Mouse (Mus musculus) testis, adult 2 months (tissue): Measurements from ENCODE around the gene Tcerg1l. TPM values are rescaled to one million over a fixed set of nuclear protein-coding genes. Genes with fewer than 3 reads are reported as not detected.

ENCODE experiments used
- H3K27ac ChIP-seq: fragments of 200-500 bp; 2 replicates; pipeline ENCODE4 v1.5.1; 2012; ENCODE audit warnings: low read depth, low read length; ENCODE audit not compliant: control insufficient read depth, insufficient read depth
- H3K27me3 ChIP-seq: fragments of 200-500 bp; 2 replicates; pipeline ENCODE4 v1.6.1; 2012; ENCODE audit warnings: mild to moderate bottlenecking, low read length, moderate library complexity; ENCODE audit not compliant: control insufficient read depth, insufficient read depth
- H3K36me3 ChIP-seq: fragments of 200-500 bp; 2 replicates; pipeline ENCODE4 v1.6.1; 2012; ENCODE audit warnings: mild to moderate bottlenecking, low read length; ENCODE audit not compliant: control insufficient read depth, insufficient read depth
- H3K4me1 ChIP-seq: fragments of 200-500 bp; 2 replicates; pipeline ENCODE4 v1.6.1; 2012; ENCODE audit warnings: low read length; ENCODE audit not compliant: control insufficient read depth, insufficient read depth
- H3K4me3 ChIP-seq: fragments of 200-500 bp; 2 replicates; pipeline ENCODE4 v1.5.1; 2012; ENCODE audit warnings: low read depth, mild to moderate bottlenecking, low read length, moderate library complexity, mixed read lengths; ENCODE audit not compliant: control insufficient read depth
- CTCF ChIP-seq: fragments of 200-500 bp; IDR thresholded peaks from 2 replicates; pipeline ENCODE4 v1.5.1; 2012; ENCODE audit warnings: low read depth, mild to moderate bottlenecking, inconsistent platforms, low read length, moderate library complexity; ENCODE audit not compliant: control insufficient read depth, insufficient read depth, insufficient replicate concordance
- POLR2A ChIP-seq: fragments of 200-500 bp; IDR thresholded peaks from 2 replicates; pipeline ENCODE4 v1.6.1; 2012; ENCODE audit warnings: low read depth, mild to moderate bottlenecking, inconsistent platforms, low read length, moderate library complexity; ENCODE audit not compliant: control insufficient read depth
- polyA plus RNA-seq: library from polyadenylated mRNA; depleted of rRNA; stranded (reverse); fragments of >200 nt; gene quantifications from 2 replicates; pipeline ENCODE4 v1.2.3, GENCODE M21; 2012

Tcerg1l gene
- polyA plus RNA-seq, 1 experiment, result 1.2 TPM

DNA sequence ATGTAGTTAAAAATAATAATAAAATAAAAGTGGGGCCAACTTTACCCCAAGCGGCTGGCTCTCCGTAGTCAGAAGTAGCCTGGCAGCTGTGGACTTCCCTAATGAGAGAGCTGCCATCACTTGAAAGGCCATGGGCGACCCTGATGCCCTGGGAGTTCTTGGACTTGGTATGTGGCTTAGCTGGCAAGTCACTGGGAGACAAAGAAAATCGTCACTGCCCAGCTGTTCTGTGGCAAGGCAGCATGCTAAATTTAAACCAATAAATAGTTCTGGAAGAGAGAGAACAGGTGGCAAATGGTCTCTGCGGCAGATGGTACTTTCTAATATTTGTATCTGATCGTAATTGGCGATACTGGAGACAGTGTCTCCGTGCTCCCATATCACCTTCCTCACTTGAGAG, 40.1 kb downstream of the Tcerg1l start:
- no peak for TF ChIP-seq POLR2A
- TF ChIP-seq CTCF, result no peak
- H3K27me3 ChIP-seq, result no peaks in the 10 kb centered on the region
- no peaks in the 10 kb centered on the region for H3K36me3 ChIP-seq
- H3K4me3 ChIP-seq, result no peak overlapping the region
- H3K4me1 ChIP-seq, result no peaks in the 10 kb centered on the region
- H3K27ac ChIP-seq, result no peak overlapping the region

DNA sequence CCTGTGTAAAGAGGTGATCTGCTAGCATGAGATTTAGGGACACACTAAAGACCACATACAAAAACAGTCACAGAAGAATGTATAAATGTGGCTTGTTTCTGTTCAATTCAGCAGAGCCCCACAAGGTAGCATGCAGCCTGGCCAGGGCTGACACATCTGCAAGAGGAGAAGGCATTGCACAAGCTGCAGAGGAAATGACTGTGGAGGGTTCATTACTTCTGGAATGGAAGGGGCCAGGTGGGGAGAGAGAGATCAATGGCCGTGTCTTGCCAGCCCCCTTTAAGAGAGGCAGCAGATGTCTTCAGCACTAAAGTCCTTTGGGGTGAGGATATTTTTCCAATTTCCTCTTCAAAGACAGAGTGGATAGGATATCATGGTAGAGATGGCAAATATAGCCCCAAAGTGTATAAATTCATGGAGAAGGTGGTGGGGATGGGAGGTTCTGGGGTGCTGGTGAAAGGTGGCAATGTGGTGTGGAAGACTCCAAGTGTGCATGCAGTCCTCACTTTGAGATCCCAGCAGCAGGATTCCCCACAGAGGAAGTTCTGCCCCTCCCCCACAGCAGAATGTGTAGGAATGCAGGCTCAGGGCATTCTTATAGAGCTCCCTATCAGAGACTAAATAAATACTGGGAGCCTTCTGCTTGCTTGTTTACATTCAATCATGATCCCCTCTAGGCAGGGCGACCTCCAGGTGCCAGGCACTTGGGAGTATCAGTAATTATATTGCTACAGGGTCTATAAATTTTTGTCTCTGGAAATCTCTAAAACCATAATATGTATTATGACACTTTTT, 40.7 kb downstream of the Tcerg1l start:
- H3K4me3 ChIP-seq, result no peak overlapping the region
- no peaks in the 10 kb centered on the region for H3K36me3 ChIP-seq
- TF ChIP-seq CTCF, result no peak
- no peak for TF ChIP-seq POLR2A
- no peaks in the 10 kb centered on the region for H3K27me3 ChIP-seq
- H3K27ac ChIP-seq, result no peak overlapping the region
- no peaks in the 10 kb centered on the region for H3K4me1 ChIP-seq

DNA sequence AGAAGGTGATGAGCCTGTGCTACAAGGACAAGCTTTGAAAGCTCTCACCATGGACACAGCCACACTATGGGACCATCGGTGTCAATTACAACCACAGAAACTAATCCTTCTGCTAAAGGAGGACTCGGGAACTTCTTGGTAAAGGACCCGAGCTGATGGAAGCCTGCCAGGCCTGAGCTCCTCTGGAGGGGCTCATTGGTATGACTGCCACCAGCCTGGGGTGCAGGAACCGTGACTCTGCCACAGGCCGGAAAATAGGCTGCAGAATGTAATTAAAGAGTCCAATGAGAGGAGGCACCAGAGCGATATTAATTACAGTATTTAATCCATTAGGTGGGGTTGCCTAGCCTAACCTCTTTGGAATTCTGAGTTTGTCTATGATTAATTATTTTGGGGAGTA, 52.1 kb downstream of the Tcerg1l start:
- Histone ChIP-seq H3K4me1 (no peaks in the 10 kb centered on the region), H3K4me3 (no peak overlapping the region), H3K27ac (no peak overlapping the region), H3K36me3 (no peaks in the 10 kb centered on the region), H3K27me3 (no peaks in the 10 kb centered on the region)
- TF ChIP-seq POLR2A, result no peak
- TF ChIP-seq CTCF, result no peak

DNA sequence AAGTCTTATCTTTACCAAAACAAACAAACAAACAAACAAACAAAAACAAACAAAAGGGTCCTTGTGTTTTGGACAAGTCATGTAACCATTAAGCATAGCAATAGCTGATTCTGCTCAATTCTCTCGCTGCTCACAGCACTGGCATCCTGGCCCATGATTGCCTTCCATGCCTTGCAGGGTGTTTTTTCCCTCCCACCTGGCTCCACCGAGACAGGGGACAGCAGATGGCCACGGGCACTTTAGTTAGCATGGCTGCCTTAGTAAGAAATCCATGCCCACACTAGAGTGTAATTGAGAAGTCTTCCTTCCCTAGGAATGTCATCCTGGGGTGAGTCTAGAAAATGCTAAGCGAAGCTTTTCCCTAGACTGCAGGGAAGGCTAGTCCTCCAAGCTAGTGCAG, 59.1 kb downstream of the Tcerg1l start:
- Histone ChIP-seq H3K27me3 (no peaks in the 10 kb centered on the region), H3K27ac (no peak overlapping the region), H3K36me3 (no peaks in the 10 kb centered on the region), H3K4me3 (no peak overlapping the region), H3K4me1 (no peaks in the 10 kb centered on the region)
- TF ChIP-seq POLR2A (no peak), CTCF (no peak)

DNA sequence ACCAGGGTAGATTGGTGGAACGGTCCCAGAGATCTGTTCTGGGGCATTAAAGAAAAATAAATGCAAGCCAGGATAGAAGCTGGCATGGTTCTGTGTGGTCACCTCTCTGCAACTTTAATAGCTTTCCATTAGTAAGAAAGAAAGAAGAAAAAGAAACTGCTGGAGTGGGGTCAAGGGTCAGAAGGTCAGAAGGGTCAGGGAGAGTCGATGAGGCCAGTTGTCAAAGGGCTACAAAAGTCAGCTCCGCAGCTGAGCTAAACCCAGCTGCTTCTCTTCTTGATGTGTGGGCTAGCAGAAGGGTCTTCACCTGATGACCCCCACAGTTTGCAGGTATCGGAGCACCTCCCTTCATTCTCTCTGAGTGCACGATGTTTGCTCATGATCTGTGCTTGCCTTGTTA, 59.6 kb downstream of the Tcerg1l start:
- Histone ChIP-seq H3K27me3 (no peaks in the 10 kb centered on the region), H3K36me3 (no peaks in the 10 kb centered on the region), H3K27ac (no peak overlapping the region), H3K4me3 (no peak overlapping the region), H3K4me1 (no peaks in the 10 kb centered on the region)
- no peak for TF ChIP-seq POLR2A
- TF ChIP-seq CTCF, result no peak

DNA sequence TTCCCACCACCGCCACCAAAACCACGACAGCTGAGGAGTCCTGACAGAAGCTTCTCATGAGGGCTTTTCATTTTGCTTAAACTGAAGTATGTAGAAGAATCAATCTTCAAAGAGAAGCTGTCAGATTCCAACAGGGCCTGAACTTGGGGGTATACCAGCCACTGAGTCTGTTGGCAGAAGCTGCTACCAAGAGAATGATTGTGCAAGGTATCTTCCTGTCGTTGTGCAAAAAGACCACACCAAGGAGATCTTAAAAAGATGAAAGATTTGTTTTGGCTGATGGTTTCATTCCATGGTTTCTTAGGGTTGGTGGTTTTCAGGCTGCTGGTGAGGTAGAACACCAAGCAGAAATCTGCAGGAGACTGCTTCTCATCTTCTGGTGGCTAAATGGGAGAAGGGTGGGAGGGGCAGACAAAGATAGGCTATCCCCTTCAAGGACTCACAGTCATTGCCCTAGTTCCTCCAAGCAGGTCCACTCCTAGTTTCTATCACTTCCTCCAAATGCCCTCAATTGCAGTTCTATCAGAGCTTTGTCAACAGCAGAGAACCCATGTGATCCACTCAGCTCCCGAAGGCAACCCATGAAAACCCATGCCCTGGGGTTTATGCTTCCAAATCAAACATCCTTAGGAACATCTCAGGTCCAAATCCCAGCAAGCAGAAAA, 64.9 kb downstream of the Tcerg1l start:
- TF ChIP-seq POLR2A (no peak), CTCF (no peak)
- Histone ChIP-seq H3K4me1 (no peaks in the 10 kb centered on the region), H3K4me3 (no peak overlapping the region), H3K27me3 (no peaks in the 10 kb centered on the region), H3K27ac (no peak overlapping the region), H3K36me3 (no peaks in the 10 kb centered on the region)

DNA sequence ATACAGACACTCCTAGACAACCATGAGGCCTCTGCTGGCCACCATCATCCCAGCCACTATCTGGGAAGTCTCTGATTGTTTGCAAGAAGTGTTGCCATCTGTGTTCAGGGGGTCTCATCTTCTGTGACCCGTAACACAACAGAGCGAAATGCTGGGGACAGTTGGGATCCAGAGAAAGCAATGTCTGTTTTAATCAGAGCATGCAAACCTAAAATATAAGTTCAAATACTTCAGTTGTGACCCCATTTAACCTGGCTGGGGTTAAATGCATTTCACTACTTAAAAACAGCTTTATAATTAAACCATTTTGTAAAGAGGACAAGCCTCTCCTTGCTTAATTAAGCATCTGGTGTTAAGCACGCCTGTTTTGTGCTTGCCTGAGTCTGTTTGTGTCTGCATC, 66.3 kb downstream of the Tcerg1l start:
- Histone ChIP-seq H3K27ac (no peak overlapping the region), H3K4me3 (no peak overlapping the region), H3K36me3 (no peaks in the 10 kb centered on the region), H3K27me3 (no peaks in the 10 kb centered on the region), H3K4me1 (no peaks in the 10 kb centered on the region)
- TF ChIP-seq POLR2A, result no peak
- TF ChIP-seq CTCF, result no peak
